Mouse (Mus musculus): ENCODE data around the gene Eps15l1.

Gene Eps15l1

DNA sequence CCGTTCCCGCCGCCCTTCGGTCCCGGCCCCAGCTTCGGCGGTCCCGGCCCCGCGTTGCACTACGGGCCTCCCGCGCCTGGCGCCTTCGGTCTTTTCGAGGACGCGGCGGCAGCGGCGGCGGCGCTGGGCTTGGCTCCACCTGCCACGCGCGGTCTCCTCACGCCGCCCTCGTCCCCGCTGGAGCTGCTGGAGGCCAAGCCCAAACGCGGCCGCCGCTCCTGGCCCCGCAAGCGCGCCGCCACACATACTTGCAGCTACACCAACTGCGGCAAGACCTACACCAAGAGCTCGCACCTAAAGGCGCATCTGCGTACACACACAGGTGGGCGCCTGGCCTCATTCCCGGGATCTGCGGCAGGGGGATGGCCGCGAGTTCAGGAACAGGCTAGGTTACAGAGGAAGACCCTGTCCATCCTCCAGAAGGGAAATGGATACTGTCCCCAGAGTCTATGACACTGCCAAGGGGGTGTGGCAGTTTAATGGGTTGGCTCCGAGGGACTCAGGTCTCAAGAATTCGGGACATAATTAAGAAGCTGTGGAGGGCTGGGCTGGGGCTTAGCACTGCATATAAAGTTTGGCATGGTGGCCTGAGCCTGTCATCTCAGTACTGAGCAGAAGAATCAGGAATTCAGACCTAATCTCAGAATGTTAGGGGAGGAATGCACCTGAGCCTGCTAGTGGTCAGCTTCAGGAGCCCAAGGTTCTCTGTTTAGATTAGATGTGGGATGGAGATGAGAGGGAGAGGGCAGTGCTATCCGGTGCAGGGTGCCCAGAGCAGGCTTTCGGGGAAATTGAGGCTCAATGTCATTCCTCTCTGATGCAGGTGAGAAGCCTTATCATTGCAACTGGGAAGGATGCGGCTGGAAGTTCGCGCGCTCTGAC lies 101.1 kb downstream of the Eps15l1 start:
- peak in 1 of 2 experiments; percentile 74 for DNase-seq (ENCODE audit: low spot score in 2 of 2)

DNA sequence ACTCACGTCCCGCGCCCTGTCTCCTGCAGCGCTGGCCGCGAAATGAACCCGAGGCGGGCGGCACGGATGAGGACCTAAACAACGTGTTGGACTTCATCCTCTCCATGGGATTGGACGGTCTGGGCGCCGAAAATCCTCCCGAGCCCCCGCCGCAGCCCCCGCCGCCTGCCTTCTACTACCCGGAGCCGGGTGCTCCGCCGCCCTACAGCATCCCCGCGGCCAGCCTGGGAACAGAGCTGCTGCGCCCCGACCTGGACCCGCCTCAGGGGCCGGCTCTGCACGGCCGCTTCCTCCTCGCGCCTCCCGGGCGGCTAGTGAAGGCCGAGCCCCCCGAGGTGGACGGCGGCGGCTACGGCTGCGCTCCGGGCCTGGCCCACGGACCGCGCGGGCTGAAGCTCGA lies 101.9 kb downstream of the Eps15l1 start:
- peak; percentile 24 to 75 for DNase-seq (ENCODE audit: low spot score in 2 of 2)

DNA sequence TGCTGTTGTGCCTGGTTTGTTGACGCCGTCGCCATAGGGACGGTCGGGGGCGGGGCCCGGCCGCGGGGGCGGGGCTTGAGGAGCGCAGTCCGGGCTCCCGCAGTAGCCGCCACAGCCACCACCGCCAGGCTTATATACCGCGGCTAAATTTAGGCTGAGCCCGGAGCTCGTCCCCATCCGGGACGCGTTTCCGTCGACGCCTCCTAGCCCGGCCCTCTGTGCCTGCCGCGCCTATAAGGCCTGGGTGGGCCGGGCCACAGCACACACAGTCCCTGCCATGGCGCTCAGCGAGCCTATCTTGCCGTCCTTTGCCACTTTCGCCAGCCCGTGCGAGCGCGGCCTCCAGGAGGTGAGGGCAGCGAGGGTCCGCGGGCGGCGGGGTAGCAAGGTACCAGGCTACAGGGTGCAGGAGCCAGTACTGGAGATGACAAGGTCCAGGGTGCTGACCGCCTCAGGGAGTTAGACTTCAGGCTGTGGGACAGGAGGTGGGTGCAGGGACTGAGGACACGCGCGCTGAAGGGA lies 102.4 kb downstream of the Eps15l1 start, which contains the start of gene Klf2:
Gene Klf2, plus strand, starts transcription at position 233 of the 522 bp plus-strand sequence.
- DNase-seq (ENCODE audit: low spot score in 2 of 2) = peak; percentile 94 to 97

DNA sequence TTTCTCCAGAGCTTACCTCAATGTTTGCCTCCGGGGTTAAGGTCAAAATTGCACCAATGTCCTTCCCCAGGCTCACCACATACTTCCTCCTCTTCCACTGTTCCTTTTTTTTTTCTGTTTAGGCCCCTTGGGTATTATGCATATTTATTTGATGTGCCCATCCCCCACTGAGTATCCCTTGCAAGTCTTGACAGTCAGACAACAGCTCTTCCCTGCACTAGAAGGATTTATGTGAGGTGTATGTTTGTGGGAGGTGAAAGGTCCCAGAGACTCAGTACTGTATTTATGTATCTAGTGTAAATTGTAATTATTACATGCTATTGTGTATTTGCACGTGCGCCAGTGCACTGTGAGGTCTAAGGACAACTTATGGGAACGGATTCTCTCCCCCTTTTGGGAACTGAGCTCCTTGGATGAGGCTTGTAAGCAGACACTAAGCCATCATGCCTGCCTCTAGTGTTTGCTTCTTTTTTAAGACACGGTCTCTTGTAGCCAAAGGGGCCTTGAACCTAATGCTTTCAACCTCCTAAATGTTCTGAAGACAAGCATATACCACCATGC lies 103.4 kb downstream of the Eps15l1 start:
- no peak for DNase-seq (ENCODE audit: low spot score in 2 of 2)

DNA sequence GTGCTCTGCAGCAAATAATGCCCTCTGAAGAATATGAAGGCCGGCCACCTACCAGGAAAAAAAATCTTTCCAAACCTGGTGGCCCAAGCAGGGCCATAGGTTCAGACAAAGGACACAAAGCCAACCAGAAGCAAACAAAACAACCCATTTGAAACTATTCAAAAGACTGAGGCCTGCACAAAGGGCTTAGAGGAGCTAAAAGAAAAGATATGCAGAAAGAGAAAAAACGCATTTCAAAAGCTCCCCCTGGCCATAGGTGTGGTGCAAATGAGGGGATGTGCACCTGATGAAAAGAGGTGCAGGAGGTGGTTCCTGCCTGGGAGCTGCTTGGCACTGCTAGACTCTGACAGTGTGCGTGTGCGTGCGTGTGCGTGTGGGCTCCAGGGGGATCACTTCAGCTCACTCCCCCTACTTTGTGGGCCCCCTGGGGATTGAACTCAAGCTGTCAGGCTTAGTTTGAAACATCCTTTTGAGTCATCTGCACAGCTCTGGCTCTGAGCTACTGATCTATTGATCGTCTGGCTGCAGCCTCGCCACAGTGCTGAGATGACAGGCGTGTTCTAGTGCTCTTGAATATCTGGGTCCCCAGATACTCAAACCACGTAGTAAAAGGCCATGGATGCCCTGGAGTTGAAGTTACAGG lies 105.1 kb downstream of the Eps15l1 start:
- DNase-seq (ENCODE audit: low spot score in 2 of 2) = no peak

DNA sequence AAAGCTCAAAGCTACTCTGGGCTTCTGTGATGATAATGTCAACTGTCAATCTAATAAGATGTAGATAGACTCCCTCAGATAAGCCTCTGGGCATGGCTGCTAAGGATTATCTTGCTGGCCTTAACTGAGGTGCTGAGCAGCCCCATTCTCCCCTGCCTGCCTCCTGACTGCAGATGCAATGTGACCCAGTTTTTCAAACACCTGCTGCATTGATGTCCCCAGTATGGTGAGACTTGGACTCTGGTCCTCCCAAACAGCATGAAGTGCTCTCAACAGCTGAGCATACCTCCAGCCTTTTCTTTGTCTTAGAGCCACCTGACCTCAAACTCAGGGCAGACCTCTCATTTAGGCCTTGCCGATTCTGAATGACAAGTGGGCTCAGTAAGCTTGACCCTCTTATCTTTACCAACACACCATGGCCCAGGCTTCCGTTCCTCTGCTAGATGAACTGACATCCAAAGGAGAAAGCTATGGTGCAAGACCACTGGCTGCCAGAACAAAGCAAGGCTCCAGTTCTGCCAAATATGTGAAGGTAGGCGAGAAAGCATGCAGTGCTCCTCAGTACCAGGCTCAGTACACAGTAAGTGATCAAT lies 108.2 kb downstream of the Eps15l1 start:
- no peak for DNase-seq (ENCODE audit: low spot score in 2 of 2)

DNA sequence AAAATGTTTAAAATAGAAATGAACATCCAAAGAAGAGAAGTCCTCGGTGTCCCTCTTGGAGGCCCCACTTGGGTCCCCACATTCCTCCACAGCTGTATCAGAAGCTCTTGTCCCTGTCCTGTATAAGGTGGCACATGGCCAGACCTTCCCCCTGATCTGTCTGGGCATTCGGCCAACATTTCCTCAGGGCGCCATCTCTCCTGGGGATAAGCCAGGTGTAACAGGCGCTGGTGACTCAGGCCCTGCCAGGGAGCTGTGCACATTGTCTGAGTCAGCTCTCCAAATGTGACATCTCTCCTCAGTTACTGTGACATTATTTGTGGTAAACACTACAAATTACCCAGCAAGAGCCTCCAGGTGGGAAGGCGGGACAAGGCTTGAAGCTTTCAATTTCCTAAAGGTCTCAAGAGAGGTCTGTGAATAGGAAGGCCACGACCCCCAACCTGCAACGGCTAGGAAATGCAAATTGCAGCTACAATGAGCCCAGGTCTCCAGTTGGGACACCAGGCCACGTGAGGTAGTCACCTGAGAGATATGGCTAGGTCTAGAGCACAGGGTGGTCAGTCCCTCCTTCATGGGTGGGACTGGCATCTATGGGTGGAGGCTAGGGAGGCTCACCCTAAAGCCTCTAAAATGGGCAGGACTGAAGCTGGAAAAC lies 110.3 kb downstream of the Eps15l1 start:
- no peak for DNase-seq (ENCODE audit: low spot score in 2 of 2)

DNA sequence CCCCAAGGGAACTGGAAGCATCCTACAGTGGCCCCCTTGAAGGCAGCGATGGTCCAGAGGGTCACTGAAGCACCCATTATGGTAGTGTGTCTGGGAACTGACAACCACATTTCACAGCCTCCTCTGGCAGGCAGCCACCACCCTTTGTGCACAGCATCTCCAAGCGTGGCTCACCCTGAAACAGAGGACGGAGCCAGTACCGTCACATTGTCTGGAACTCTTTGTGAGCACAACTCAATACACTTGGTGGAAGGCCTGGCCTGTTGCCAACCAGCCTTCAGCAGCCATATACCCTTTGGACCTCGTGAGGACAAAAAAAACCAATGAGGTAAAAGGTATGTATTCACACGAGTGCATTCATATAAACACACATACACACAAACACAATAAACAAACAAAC lies 113.0 kb downstream of the Eps15l1 start:
- no peak for DNase-seq (ENCODE audit: low spot score in 2 of 2)

DNA sequence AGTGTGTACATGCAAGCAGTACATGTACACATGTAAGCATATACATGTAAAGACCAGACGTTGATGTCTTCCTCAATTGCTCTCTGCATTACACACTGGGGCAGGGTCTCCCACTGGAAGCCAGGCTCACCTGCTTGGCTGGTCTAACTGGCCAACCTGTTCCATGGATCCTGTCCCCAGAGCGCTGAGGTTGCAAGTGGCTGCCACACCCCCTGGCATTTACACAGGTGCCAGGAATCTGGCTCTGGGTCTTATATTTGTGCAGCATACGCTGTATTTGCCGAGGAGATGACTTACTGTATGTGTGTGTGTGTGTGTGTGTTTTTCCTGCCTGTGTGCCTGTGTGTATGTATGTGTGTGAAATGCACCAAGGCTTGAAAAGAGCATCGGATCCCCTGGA lies 114.3 kb downstream of the Eps15l1 start:
- no peak for DNase-seq (ENCODE audit: low spot score in 2 of 2)

DNA sequence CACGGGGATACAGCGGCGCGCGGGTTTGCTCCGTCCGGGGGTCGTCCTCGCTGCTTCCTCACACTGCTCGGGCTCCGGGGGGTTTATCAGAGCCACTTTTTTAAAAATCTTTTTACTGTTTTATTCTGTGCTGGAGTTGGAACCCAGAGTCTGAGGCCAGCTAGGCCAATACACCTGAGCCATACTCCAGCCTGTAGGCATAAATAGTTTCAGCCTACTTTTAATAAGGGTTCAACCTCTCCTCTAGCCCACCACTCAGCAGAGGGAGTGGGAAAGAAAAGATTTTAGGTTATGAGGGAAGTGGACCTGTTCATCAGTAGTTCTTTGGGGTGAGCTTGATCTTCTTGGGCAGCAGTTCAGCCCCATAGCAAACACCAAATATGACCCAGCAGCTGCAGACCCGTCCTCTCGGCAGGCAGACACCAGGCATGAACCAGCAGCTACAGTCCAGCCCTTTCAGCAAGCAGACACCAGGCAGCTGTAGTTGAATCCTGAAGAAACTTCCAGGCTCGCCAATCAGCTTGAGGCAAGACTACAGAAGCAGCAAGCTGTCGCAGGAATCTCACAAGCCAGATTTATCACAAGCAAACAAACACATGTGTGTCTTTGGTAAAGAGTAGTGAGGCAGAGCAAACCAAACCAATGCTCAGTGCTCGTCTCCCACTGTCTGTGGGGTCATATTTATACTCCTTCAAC lies 115.9 kb downstream of the Eps15l1 start, which contains the start of gene Gm10282:
Gene Gm10282, minus strand, starts transcription at position 51 of the 696 bp plus-strand sequence.
- DNase-seq (ENCODE audit: low spot score in 2 of 2) = no peak

DNA sequence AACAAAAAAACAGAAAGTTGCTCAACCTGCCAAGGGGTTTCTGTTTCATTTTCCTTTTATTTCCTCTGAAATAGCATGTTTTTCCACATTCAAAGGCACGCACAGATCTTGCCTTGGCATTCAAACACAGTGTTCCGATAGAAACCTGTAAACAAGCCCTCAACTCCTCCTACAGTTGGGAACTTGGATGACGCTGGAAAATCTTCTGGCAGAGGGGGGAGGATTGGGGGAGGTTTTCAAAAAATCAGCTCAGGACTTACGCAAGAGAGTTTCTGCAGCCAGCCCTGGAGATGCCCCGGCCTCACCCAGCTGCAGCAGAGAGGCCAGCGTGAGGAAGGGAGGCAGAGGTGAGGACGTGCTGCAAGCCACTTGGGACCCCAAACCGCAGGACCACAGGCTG lies 117.6 kb downstream of the Eps15l1 start:
- DNase-seq (ENCODE audit: low spot score in 2 of 2) = no peak

DNA sequence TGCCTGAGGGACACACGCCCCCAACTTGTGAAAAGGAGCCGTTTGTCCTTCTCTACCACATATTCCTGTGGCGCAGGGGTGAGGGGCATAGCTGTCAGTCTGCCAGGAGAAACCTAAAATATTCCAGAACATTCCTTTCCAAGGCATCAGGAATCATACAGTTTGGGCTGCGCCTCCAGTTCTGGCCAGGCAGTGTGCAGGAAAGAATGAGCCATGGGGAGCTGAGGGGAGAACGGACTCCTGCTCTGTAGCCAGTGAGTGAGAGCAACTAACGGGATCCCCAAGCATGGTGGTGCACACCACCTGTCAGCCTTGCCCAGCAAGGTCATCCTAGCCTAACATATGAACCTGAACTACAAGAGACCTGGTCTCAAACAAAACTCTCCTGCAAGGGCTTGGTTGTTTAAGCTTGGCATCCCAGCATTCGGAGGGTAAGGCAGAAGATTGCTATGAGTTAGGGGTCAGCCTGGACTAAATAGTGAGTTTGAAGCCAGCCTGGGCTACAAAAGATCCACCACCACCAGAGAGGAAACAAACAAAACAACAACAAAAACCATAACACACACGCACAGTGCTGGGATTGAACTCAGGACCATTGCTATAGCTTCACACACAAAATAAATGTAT lies 118.2 kb downstream of the Eps15l1 start:
- DNase-seq (ENCODE audit: low spot score in 2 of 2) = no peak

DNA sequence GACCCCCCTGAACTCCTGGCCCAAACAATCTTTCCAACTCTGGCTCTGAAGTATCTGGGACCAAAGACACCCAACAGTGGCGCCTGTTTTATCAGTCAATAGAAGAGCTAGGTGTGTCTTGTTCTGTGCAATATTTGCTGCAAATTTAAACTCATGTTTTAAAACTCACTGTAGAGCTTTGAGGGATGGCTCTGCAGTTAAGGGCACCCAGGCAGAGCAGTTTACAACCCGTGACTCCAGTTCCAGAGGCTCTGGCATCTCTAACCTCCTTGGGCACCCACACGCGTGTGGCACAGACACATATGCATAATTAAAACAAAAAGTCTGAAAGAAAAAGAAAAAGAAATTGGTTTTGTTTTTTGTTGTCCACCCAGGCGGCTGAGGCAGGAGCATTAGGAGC lies 119.8 kb downstream of the Eps15l1 start:
- DNase-seq (ENCODE audit: low spot score in 2 of 2) = no peak

DNA sequence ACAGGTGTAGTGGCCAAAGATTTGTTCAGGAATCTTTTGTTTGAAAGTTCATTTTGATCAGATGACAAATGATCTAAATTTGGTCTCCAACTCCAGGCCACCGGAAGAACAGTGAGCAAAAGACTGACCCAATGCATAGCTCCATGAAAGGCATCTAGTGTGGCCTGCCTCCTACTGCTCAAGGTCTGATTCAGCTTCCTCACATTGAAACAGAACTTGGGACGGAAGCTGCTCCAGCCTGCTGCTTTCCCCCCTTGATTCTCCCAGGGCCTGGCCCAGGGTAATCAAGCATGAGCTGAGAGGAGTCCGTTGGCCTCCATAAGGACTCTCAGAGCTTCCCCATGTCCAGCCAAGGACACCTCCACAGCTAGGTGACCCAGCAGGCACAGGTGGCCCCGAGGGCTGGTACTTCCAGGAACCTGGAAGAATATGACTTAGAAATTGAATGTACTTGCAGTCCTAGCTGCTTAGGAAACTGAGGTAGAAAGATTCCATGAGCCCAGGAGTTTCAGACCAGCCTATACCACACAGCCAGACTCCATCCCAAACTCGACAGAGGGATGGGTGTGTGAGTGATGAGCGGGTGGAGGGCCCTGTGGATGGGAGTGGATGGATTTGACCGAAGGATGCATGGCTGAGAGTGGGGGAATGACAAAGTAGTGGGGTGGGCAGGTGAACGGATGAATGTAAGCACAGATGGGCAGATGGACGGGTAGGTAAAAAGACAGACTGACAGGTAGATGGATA lies 120.4 kb downstream of the Eps15l1 start:
- DNase-seq (ENCODE audit: low spot score in 2 of 2) = no peak

DNA sequence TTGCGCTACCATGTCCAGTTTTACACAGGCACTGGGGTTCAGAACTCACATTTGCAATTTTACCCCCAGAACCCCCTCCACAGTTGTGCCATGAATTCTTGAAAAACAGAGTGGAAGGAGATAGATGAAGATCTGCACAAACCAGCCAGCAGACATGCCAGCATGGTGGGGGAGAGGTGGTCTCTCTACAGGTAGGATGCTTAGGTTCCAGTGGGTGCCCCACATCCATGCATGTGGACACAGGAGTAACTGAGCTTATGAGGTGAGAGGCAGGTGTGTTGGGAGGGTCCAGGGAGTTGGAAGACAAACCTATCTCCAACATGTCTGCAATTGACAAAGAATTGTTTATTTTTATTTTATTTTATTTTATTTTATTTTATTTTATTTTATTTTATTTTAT lies 122.3 kb downstream of the Eps15l1 start:
- DNase-seq (ENCODE audit: low spot score in 2 of 2) = peak in 1 of 2 experiments; percentile 56

DNA sequence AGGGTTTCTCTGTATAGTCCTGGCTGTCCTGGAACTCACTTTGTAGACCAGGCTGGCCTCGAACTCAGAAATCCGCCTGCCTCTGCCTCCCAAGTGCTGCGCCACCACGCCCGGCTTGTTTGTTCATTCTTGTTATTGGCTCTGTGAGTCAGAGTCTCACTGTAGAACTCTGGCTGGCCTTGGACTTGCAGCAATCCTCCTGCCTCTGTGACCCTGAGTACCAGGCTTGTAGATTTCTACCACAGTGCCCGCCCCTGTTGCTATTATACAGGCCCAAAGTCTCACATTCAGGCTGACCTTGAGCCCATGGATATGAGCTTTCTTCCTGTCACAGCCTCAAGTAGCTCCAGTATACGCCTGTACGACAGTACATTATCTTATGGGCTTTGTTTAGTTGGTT lies 124.7 kb downstream of the Eps15l1 start:
- no peak for DNase-seq (ENCODE audit: low spot score in 2 of 2)

DNA sequence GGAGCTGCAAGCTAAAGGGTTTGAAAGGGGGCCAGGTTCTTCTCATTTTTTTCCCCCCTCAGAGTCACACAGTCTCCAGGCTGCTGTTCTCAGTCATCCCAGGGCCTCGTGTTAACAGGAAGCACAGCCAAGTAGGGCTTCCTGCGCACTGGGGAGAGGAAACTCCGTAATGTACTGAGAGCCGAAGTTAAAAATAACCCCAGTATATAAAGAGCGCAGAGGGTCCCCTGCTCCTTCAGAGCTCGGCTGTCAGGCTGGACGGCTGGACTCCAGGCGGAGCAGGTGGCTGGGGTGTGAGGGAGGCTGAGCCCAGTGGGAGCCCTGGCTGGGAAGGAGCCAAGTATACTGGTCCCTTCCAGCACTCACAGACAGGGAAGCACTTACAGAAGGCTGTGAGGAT lies 125.6 kb downstream of the Eps15l1 start:
- peak in 1 of 2 experiments; percentile 28 for DNase-seq (ENCODE audit: low spot score in 2 of 2)

DNA sequence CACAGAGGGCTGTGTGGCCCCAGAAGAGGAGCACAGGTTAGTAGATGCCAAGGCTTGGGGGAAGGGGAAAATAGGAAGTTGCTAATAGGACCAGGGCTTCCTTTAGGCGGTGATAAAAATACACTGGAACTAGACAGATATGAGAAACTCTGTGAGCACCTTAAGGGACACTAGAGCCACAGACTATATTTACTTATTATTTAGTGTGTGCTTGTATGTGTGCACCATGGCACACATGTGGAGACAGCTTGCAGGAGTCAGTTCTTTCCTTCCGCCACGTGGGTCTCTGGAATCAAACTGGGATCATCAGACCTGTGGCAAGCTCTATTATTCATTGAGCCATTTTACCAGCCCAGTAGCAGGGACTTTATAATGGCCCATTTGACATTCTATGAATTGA lies 126.1 kb downstream of the Eps15l1 start:
- DNase-seq (ENCODE audit: low spot score in 2 of 2) = no peak

DNA sequence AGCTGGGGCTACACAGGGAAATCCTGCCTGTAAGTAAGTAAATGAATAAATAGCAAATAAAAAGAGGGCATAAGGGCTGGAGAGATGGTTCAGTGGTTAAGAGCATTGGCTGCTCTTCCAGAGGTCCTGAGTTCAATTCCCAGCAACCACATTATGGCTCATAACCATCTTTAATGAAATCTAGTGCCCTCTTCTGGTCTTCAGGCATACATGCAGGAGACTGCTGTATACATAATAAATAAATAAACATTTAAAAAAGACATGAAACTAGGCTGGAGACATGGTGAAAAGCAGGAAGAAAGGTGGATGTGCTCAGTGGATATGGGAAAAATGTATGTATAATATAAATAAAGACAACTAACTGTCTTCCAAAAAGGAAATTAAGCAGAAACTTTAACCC lies 128.0 kb downstream of the Eps15l1 start:
- DNase-seq (ENCODE audit: low spot score in 2 of 2) = no peak

DNA sequence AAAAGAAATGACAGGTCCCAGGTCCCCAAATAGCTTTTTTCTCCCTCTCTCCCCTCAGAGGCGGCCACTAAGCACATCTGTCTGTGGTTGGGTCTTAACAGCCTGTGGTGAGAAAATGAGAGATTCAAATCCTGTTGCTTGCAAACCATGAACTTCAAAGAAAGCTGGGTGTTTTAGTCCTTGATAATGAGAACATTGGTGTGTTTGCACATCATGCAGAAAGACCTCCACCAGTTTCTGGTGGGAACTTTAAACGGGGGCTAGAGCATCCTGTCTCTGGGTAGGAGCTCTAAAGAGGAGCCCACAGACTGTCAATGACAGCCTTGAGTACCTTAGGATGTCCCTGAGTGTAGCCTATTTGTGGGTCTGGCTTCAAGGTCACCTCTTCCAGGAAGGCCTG lies 130.2 kb downstream of the Eps15l1 start:
- peak in 1 of 2 experiments; percentile 9 for DNase-seq (ENCODE audit: low spot score in 2 of 2)
